Mouse (Mus musculus): Measurements from ENCODE around the gene Cntnap4.

Gene Cntnap4

DNA sequence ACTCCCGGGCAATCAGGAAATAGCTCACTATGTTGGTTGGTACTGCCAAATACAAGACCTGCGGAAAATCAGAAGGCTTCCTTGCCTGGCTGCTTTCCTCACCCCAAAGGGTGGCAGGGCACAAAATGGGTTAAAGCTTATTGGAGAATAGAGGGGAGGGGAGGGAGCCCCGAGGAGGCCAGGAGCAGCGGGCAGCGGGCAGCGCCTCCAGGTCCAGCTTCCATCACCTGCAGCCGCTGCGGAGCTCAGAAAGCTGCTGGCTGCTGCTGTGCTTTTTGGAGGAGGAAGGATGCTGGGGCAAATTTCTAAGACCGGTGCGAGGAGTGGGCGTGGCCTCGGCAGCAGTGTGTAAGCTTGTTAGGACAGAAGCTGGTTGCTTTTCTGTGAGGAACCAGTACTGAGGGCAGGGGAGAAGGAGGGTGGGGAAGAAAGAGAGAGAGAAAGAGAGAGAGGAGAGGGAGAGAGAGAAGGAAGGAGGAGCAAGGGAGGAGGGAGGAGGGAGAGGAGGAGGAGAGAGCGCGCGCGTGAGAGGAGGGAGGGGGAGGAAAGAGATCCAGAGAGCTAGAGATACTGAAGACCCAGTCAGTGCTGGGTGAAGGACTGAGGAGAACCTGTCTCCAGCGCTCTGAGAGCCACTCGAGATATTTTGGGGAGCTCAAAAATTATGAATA lies at the start of gene Cntnap4:
Cntnap4 (plus strand) TSS at position 573 of the 671 bp plus-strand sequence.
- no peak for DNase-seq (ENCODE audit: extremely low read depth, insufficient read length, low spot score)

DNA sequence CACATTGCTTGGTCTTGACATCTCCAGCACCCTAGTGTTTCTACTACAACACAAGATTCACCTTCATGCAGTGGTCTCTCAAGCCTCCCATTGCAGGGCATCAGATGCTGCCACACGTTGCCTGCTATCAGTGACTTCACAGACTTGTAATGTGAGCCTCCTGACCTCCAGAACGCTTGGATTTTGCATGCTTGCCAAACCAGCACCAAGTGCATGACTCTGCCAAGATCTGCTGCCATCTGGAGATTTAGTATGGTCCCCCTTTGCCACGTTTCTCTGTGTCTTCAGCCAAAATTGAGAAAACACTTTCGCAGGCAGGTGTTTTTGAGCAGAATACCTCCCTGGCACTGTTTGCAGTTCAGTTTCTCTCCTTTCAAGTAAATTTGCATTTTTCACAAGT lies 12.5 kb upstream of the Cntnap4 start:
- DNase-seq (ENCODE audit: extremely low read depth, insufficient read length, low spot score) = no peak

DNA sequence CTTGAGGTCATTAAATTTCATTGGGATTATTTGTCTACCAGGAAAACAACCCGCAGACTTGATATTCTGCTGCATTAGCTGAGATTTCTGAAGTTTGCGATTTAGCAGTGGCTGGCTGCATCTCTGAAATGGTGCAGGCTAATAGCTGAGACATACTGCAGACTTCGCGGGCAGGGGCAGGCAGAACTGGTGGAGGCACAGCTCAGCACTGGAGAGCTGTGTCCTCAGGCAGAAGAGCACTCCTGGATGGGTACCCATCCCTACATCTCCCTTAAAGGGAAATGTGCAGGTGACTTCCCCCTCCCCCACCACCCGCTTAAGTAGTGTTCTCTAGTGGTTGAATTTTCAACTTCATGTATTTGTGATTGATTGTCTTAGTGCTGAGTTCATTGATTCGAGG lies 698 bp downstream of the Cntnap4 start:
- no peak for DNase-seq (ENCODE audit: extremely low read depth, insufficient read length, low spot score)

DNA sequence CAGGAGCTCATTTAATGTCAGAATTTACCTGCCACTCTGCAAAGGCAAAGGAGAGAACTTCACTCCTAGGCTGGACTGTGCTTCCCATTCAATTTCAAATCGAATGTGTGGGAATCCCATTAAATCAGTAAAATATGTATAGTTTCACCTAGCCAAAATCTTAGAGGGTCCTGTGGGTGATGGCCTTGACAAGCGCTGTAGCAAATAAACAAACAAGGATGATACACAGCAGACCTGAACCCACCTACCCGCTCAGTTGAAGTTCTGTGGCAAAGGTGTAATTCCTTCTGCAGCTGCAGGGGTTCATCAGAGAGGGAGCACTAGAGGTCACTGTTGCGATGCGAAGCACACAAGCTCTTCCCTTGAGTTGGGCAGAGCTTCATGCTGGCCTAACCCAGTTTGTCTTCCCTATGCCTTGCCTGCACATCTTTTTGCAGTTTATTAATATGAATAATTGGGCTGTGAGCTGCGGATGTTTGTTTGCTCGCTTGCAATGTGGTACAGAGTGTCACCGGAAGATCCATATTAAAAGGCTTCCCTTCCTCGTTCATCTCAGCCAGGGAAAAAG lies 1.6 kb downstream of the Cntnap4 start:
- DNase-seq (ENCODE audit: extremely low read depth, insufficient read length, low spot score) = no peak

DNA sequence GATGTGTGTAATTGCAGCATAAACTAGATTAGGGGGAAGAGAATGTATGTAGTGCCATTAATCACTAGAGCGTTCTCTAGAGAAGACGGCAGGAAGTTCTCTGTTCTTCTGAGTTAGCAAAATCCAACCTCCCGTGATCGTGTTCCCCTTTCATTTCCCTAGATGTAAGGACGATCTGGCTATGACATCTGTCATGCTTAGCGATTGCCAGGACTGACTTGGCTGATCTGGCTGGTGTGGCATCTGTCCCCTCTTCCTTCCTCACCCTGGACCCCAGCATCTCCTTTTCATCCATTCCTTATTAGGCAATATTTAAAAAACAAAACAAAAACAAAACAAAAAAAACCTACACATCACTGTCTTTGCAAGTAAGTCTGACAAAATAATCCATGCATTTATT lies 11.6 kb downstream of the Cntnap4 start:
- DNase-seq (ENCODE audit: extremely low read depth, insufficient read length, low spot score) = no peak

DNA sequence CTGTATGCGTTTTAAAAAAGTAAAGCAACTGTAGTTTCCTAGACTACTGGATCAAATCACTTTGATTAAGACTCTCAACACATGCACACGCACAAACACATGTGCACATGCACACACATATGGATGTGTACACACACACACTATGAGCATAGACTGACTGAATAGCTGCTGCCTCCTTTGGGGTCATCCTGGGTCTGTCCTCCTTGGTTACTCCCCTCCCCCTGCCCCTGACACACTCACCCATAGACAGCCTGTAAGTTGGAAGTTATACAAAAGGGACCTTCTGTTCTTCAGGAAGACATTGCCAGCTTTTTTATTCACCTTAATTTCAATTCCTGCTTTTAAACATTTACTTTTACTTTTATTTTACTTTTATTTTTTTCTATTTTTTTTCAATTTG lies 13.6 kb downstream of the Cntnap4 start:
- no peak for DNase-seq (ENCODE audit: extremely low read depth, insufficient read length, low spot score)

DNA sequence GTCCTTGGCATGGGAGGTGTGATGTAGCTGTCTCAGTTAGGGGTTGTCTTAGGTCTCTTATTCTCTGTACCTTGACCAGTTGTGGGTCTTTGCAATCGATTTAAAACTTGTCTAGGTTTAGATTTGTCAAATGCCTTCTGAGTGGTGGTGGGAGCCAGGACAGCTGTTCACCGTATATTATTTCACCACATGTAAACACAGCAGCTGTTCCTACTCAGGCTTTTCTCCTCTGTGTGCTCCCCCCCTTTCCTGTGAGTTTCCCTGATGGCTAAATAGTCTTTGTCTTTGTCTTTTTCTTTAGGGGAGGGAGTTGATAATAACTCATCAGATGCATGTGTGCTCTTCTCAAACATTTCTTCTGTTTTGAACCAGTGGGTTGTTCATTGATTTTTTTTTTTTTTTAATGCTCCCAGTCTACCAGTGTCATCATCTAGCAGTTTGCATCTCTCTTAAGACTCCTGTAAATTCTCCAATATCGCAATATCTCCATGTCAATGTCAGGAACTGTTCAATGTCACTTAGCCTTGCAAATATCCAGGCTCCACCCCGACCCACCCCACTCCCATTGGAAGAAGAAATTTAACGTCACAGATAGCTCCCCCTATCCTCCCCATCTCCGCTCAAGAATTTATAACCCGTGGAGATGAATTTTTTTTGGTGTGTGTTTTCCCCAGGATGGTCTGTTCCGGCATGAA lies 18.7 kb downstream of the Cntnap4 start:
- no peak for DNase-seq (ENCODE audit: extremely low read depth, insufficient read length, low spot score)

DNA sequence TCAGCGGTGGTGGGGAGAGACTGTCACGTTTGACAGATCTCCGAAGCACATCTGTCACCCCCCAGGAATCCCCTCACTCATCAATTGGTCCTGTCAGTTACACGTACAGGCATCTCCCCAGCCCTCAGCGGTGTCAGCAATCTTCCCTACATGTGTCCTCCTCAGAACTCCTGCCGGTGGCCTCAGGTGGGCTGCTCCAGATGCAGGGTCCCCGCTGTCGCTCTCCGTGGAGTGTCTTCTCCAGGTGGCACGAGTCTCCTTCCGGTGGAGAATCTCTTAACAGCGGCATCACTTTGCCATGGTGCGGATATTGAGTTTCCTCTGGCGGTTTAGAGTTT lies 19.2 kb downstream of the Cntnap4 start:
- DNase-seq (ENCODE audit: extremely low read depth, insufficient read length, low spot score) = no peak

DNA sequence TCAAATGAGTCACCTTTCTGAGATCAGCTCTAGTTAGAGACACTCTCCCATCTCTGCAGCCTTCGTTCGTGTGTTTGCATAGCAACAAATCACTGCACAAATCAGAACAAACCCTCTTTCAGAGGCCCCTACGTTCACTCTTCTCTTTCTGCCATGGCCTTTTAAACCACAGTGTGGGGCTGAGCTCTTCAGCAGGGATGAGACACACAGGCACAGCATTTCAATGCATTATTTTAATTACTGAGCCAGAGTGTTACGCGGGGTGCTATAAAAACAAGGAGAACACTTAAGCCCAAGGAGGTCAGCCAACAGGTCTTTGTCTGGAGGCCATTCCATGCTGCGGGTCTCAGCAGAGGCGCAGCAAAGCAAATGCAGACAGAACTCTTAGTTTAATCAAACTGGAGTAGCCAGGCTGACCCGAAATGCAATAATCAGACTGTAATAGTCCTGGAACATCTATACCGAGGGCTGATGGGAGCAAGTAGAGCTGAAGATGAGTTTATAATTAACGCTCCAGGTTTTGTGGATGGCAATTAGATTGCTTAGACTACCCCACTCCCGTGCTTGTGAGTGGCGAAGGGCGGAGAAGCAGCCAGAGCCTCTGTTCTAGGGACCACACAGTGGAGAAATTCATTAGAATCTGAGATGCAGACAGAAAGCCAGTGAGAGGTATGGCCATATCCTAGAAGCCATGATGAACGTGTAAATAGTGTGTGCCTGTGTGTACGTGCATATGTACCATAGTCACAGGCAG lies 26.4 kb downstream of the Cntnap4 start:
- DNase-seq (ENCODE audit: extremely low read depth, insufficient read length, low spot score) = no peak

DNA sequence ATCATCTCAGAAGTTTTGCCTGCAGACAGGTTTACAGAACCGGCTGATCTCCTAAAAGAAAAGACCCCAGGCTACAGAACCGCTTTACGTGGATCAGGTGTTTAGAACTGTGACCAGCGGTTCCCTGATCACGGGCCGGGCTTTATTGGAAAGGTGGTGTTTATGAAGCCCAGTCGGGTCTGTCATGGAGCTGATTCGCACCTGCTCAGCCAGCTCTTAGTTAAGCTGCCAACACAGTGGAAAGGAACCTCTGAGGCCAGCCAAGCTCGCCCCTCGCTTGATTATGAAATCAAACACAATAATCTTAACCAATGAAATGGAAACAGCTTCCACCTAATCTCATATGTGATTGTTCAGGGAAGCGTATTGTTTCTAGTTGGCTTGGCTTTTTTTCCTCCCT lies 30.1 kb downstream of the Cntnap4 start:
- no peak for DNase-seq (ENCODE audit: extremely low read depth, insufficient read length, low spot score)

DNA sequence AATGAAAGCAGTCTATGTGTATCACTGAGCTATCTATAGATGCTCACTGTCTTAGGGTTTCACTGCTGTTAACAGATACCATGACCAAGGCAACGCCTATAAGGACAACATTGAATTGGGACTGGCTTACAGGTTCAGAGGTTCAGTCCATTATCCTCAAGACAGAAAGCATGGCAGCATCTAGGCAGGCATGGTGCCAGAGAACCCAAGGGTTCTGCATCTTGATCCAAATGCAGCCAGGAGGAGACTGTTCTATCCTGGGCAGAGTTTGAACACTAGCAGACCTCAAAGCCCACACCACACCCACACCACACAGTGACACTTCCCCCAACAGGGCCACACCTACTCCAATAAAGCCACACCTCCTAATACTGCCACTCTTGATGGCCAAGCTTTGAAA lies 31.3 kb downstream of the Cntnap4 start:
- DNase-seq (ENCODE audit: extremely low read depth, insufficient read length, low spot score) = no peak

DNA sequence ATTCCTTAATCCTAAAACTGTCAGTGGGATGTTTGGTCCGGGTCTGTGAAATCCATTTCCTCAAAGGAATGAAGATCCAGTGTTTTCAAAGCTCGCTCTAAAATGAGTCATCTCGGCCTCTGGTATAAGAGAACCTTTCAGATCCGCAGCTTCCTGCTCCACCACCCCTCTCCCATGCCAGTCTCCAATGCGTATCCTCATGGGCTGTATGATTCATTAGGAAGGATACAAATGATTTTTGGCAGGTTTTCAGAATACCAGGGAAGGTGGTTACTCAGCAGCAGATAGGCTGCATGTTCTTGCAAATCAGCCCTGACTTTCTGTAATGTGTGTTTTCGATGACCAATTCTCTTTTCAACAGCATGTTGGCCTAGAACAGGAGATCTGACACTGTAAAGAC lies 40.3 kb downstream of the Cntnap4 start:
- DNase-seq (ENCODE audit: extremely low read depth, insufficient read length, low spot score) = peak; percentile 28

DNA sequence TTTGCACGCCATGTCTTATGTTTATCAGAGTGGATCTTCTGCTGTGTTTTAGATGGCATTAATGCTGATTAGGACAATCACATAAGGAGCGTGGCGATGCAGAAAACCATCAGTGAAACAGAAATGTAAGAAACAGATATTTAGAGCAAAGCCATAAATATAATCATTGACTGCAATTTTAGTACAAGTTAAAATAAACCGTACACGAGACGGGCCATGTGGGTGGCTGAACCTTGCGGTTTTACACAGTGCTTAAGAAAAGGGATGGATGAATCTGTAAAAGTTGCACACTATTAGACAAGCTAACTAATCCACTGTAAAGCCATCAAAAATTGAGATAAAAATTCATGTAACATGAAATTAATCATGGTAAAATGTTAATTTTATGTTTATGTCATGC lies 58.9 kb downstream of the Cntnap4 start:
- DNase-seq (ENCODE audit: extremely low read depth, insufficient read length, low spot score) = no peak

DNA sequence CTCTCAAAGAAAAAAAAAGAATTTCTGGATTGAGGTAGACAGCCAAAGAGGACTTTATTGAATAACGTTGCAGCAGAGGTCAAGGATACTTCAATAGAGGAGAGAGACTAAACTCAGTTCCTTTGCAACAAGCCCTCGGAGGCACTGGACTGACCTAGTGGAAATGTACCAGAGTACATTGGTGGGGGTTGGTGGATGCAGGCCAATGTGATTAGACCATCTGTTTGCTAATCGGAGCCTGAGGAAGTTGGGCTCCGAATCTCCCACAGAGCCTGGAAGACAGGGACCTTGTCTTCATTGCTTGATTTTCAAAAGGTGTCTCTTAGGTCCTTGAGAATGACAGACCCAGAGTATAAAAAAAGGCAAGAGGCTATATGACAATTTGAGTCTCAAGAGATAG lies 82.8 kb downstream of the Cntnap4 start:
- no peak for DNase-seq (ENCODE audit: extremely low read depth, insufficient read length, low spot score)

DNA sequence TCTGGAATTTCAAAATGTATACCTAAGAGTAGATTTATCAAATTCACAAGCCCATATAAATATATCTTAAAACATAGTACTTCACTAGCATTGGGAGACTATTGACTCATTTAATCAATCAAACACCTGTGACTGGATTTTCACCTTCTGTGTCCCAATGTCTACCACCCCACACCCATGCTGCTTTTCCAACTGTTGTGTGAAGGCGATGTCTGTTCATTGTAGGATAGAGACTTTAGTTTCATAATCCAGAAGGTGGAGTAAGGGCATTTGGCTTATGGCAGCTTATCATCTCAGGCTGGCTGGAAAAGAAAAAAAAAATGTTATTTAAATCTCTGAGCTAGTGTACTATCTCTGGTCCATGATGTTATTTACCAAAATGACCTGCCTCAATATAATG lies 83.4 kb downstream of the Cntnap4 start:
- DNase-seq (ENCODE audit: extremely low read depth, insufficient read length, low spot score) = no peak

DNA sequence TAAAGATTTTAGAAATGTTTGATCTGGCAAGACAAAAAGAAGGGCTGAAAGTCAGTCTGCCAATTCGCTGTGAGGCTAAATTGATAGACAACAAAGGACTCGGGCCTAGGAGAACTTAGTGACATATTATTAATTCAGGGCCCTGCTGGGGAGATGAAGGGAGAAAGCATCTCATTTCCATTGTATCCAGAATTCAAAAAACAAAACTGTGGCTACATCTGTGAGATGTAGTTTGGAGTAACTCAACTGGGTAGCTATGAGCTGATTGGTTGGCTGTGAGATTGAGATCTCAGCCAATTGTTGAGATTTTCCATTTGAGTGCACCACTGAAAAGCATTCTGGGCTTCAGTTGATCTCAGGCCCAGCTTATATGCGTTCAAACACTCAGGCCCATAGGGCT lies 84.2 kb downstream of the Cntnap4 start:
- no peak for DNase-seq (ENCODE audit: extremely low read depth, insufficient read length, low spot score)

DNA sequence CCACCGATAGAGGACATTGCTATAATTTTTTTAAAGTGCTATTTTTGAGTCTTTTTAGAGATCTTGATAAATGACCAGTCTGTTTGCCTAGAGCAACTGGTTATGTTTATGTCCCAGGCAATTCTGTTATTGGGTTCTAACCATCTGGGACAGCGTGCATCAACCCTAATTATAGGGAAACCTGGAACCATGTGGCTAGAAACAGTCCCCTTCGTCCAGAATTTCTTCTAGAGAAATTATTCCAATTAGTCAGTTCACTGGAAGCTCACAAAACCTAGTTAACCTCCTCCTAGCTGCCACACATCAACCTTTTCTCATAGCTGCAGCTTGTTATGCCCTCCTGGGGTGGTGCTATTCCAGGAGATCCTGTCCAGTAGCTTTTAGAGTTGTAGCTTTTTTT lies 94.2 kb downstream of the Cntnap4 start:
- no peak for DNase-seq (ENCODE audit: extremely low read depth, insufficient read length, low spot score)

DNA sequence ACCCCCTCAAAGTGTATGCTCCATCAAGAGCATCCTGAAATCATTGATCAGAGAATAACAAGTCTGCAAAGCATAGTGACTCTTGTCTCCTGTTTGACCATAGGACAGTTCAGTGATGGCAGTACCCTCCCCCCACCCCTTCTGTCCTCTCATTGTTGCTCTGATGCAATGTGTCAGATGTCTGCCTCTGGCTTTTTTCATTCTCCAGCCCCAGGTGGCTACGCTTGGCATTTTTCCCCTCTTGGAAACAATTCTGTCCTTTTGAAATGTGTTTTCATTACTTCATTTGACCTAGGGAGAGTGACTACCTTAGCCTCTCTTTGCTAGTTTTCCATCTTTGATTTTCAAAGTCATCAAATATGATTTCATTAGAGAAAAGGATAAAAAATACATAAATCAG lies 104.8 kb downstream of the Cntnap4 start:
- DNase-seq (ENCODE audit: extremely low read depth, insufficient read length, low spot score) = no peak

DNA sequence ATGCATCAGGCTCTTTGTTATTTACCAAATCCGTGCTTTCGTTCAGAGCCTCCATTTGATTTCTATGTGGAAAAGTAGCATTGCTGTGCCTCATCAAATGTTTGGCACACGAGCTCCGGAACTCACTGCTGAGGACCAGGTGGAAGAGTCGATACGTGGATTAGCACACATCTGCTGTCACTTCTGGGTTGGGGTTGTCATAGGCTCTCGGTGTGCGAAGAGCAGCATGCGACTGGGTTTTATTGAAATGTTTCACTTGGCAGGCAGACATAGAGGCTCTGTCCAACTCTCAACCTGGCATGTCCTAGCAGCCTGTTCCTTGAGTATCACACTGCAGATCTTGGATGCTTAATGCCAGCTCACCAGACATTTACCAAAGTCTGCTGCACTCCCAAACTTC lies 111.9 kb downstream of the Cntnap4 start:
- no peak for DNase-seq (ENCODE audit: extremely low read depth, insufficient read length, low spot score)

DNA sequence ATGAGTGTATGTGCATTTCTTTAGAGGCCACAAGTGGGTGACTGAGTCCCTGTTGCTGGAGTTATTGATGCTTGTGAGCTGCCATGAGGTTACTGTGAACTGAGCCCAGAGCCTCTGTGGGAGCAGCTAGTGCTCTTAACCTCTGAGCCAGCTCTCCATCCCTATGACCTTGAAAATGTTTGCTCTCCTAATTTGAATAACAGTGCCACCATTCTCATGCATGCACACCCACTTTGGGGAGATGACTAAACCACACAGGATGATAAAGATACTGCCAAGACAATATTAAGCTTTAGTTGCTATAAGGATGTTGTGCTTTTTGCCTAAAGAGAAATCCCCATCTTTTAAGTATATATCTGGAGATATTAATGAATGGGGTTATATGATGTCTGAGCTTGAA lies 125.9 kb downstream of the Cntnap4 start:
- no peak for DNase-seq (ENCODE audit: extremely low read depth, insufficient read length, low spot score)

DNA sequence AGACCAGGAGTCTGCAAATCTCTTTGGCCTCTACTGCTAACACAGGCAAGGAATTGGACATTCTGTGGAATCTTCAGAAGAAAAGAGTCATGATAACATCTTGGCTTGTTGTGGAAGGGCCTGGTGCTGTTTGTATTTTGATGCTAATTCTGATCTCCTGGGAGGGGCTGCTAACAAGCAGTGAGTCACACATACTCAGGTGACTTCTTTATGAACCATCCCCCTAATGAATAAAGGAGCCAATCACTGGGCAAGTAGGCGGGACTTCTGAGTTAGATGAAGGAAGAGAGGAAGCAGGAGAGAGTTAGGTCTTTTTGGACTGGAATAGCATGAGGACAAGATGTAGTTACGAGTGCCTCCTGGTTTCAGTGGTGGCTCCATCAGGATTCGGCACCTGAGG lies 128.3 kb downstream of the Cntnap4 start:
- DNase-seq (ENCODE audit: extremely low read depth, insufficient read length, low spot score) = no peak

DNA sequence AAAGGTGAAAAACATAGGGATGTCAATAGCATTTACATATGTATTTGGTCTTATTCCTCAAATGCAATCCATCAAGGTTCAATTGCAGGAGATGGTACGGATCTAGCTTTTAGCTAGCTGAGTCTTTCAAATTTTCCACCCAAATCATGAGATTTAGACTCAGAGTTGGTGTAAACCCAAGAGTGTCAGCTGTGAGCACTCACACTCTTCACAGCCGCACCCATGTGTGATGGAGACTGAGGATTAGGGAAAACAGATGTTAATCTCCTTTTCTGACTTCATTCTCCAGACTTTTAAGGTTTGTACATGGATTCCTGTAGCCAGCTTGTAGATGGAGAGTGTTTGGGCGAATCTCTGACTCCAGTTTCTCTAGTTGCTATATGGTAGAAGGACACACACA lies 147.1 kb downstream of the Cntnap4 start:
- DNase-seq (ENCODE audit: extremely low read depth, insufficient read length, low spot score) = no peak

Measured in 3134 (cell line).